Mouse (Mus musculus) erythroblast, adult 5-6 weeks (primary cell): ENCODE measurements around the gene C1qtnf3. TPM values are rescaled to one million over a fixed set of nuclear protein-coding genes. Genes with fewer than 3 reads are reported as not detected.

Experiments used
- ATAC-seq: replicated peaks from 2 replicates; pipeline ENCODE4 v1.8.0; 2016; ENCODE audit warnings: moderate number of reproducible peaks, mild to moderate bottlenecking, moderate TSS enrichment, inconsistent platforms; ENCODE audit not compliant: poor library complexity, low FRiP score, severe bottlenecking
- total RNA-seq, 2 experiments: library from RNA; stranded (forward) in 1 of 2; stranded (reverse) in 1 of 2; fragments of 150-400 nt in 1 of 2; fragments of 200-764, 138-1000 nt in 1 of 2; gene quantifications; 2 replicates each; pipeline versions ENCODE4 v1.2.3 to v1.2.4; 2015 to 2017; ENCODE audit warnings: low replicate concordance in 2 of 2

C1qtnf3 gene
- total RNA-seq, 2 experiments from 2014 or later = not detected

- ATAC-seq = no peak
Observed at GRCm38 (mm10) chr15:11014931-11015330, 62.8 kb downstream of the C1qtnf3 start.

- no peak for ATAC-seq
Observed at GRCm38 (mm10) chr15:11026801-11027561, 74.8 kb downstream of the C1qtnf3 start.

Other genes with a start within 250 kb of the C1qtnf3 start
- gene Rai14, start 237.7 kb upstream of the C1qtnf3 start, total RNA-seq (2015; ENCODE audit: low replicate concordance) = 0.19 and 1.5 TPM in 2 replicates
- 0.94 and 1.1 TPM in 2 replicates for gene Rai14, start 237.7 kb upstream of the C1qtnf3 start, total RNA-seq (2017; ENCODE audit: low replicate concordance)
- 1.0 TPM in 1 of 2 replicates, not detected in the other for gene Amacr, start 29.4 kb downstream of the C1qtnf3 start, total RNA-seq (2015; ENCODE audit: low replicate concordance)
- not detected in 2 replicates for gene Amacr, start 29.4 kb downstream of the C1qtnf3 start, total RNA-seq (2017; ENCODE audit: low replicate concordance)
- not detected in 2 replicates for gene Slc45a2, start 48.4 kb downstream of the C1qtnf3 start, total RNA-seq (2015; ENCODE audit: low replicate concordance)
- not detected in 2 replicates for gene Slc45a2, start 48.4 kb downstream of the C1qtnf3 start, total RNA-seq (2017; ENCODE audit: low replicate concordance)
- gene Rxfp3, start 85.7 kb downstream of the C1qtnf3 start, total RNA-seq (2015; ENCODE audit: low replicate concordance) = not detected in 2 replicates
- gene Rxfp3, start 85.7 kb downstream of the C1qtnf3 start, total RNA-seq (2017; ENCODE audit: low replicate concordance) = not detected in 2 replicates
- gene Adamts12, start 112.5 kb downstream of the C1qtnf3 start, total RNA-seq (2015; ENCODE audit: low replicate concordance) = not detected in 2 replicates
- 0.70 TPM in 1 of 2 replicates, not detected in the other for gene Adamts12, start 112.5 kb downstream of the C1qtnf3 start, total RNA-seq (2017; ENCODE audit: low replicate concordance)